Mouse (Mus musculus) MEL (cell line): ENCODE measurements around the gene Fmnl2.
A peak's percentile ranks its signal among the peaks of the same experiment; 100 is the strongest.

Experiments
- BHLHE40 ChIP-seq: IDR thresholded peaks from 2 replicates; pipeline ENCODE4 v1.6.1; 2012; ENCODE audit warnings: low read depth, mild to moderate bottlenecking, inconsistent platforms, low read length, improper control_type of control experiment, borderline replicate concordance
- CHD1 ChIP-seq: IDR thresholded peaks from 2 replicates; pipeline ENCODE4 v1.6.1; 2012; ENCODE audit warnings: low read depth, mild to moderate bottlenecking, inconsistent platforms, low read length, improper control_type of control experiment
- CTCF ChIP-seq, 3 experiments: IDR thresholded peaks in 2 of 3; conservative IDR thresholded peaks in 1 of 3; 2 replicates each; pipeline ENCODE4 v1.5.1; 2011 to 2012; ENCODE audit warnings: low read length in 3 of 3, low read depth in 2 of 3, mild to moderate bottlenecking in 2 of 3, improper control_type of control experiment in 1 of 3, inconsistent platforms in 1 of 3, mixed read lengths in 1 of 3, moderate library complexity in 1 of 3; ENCODE audit not compliant: control insufficient read depth in 1 of 3, insufficient read depth in 1 of 3, poor library complexity in 1 of 3, severe bottlenecking in 1 of 3
- E2F4 ChIP-seq: IDR thresholded peaks from 2 replicates; pipeline ENCODE4 v1.6.1; 2011; ENCODE audit warnings: low read depth, low read length, improper control_type of control experiment, borderline replicate concordance
- MAFK ChIP-seq: IDR thresholded peaks from 2 replicates; pipeline ENCODE4 v1.6.1; 2011; ENCODE audit warnings: low read depth, mild to moderate bottlenecking, low read length, improper control_type of control experiment, borderline replicate concordance
- POLR2A ChIP-seq, 2 experiments: IDR thresholded peaks; 2 replicates each; pipeline ENCODE4 v1.6.1; 2011 to 2012; ENCODE audit warnings: low read length in 2 of 2, mild to moderate bottlenecking in 2 of 2, control low read depth in 1 of 2, improper control_type of control experiment in 1 of 2, low read depth in 1 of 2, moderate library complexity in 1 of 2; ENCODE audit not compliant: control insufficient read depth in 1 of 2, insufficient read depth in 1 of 2, poor library complexity in 1 of 2
- POLR2AphosphoS2 ChIP-seq: IDR thresholded peaks from 2 replicates; pipeline ENCODE4 v1.6.1; 2011; ENCODE audit warnings: low read length, improper control_type of control experiment
- SMC3 ChIP-seq: IDR thresholded peaks from 2 replicates; pipeline ENCODE4 v1.6.1; 2011; ENCODE audit warnings: low read depth, low read length, improper control_type of control experiment
- TBP ChIP-seq: IDR thresholded peaks from 2 replicates; pipeline ENCODE4 v1.8.0; 2011; ENCODE audit warnings: low read depth, low read length, improper control_type of control experiment
- USF2 ChIP-seq, 2 experiments: IDR thresholded peaks; 2 replicates each; pipeline ENCODE4 v1.6.1; 2011 to 2012; ENCODE audit warnings: improper control_type of control experiment in 2 of 2, low read length in 2 of 2, borderline replicate concordance in 1 of 2, inconsistent platforms in 1 of 2, low read depth in 1 of 2, mild to moderate bottlenecking in 1 of 2; ENCODE audit not compliant: insufficient read depth in 1 of 2
- ZC3H11A ChIP-seq: IDR thresholded peaks from 2 replicates; pipeline ENCODE4 v1.6.1; 2012; ENCODE audit warnings: low read depth, mild to moderate bottlenecking, inconsistent platforms, low read length, improper control_type of control experiment

DNA sequence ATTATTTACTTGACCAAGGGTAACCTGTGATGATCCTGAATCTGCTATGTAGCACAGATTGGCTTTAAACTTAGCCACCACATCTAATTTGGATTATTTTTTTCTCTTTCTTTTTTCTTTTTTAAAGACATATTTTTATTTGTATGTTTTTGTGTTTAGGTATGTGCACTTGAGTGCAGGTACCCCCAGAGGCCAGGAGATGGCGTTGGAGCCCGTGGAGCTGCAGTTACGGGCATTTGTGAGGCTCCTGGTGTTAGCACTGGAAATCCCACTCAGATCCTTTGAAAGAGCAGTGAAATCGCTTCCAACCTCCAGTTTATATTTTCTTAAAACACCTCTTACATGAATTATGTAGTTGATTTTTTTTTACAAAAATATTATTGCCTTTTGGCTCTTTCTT lies 91.9 kb downstream of the Fmnl2 start:
- TF ChIP-seq BHLHE40 = no peak
- no peak for TF ChIP-seq POLR2A (IDR thresholded peaks at IDR 0.05; ENCODE audit: control insufficient read depth in 1 of 2, insufficient read depth in 1 of 2, low read depth in 1 of 2, low read length in 2 of 2, poor library complexity in 1 of 2)
- no peak for TF ChIP-seq SMC3
- TF ChIP-seq E2F4 = no peak
- peak in 1 of 3 experiments; percentile 22; a peak in 1 of 6 replicates for TF ChIP-seq CTCF (IDR thresholded peaks at IDR 0.05 in 2 of 3, conservative IDR thresholded peaks at IDR 0.05 in 1 of 3; ENCODE audit: control insufficient read depth in 1 of 3, insufficient read depth in 1 of 3, low read depth in 2 of 3, low read length in 3 of 3, poor library complexity in 1 of 3, severe bottlenecking in 1 of 3)
- no peak for TF ChIP-seq USF2 (IDR thresholded peaks at IDR 0.05; ENCODE audit: borderline replicate concordance in 1 of 2, insufficient read depth in 1 of 2, low read depth in 1 of 2, low read length in 2 of 2)
- no peak for TF ChIP-seq CHD1
- no peak for TF ChIP-seq MAFK
- TF ChIP-seq POLR2AphosphoS2 = no peak
- no peak for TF ChIP-seq TBP
- TF ChIP-seq ZC3H11A = no peak
